Mouse (Mus musculus): ENCODE results near the gene Ybx3.

- TF ChIP-seq POLR2A (IDR thresholded peaks at IDR 0.05; ENCODE audit: control insufficient read depth, extremely low read depth, insufficient read depth, low read length, poor library complexity), result no peak
- no peak for TF ChIP-seq CTCF (IDR thresholded peaks at IDR 0.05; ENCODE audit: borderline replicate concordance, control insufficient read depth, extremely low read depth, insufficient read depth, low read length, poor library complexity)
Measured at GRCm38 (mm10) chr6:131377378-131377777, 10.9 kb downstream of the Ybx3 start.

Data from thymus, adult 2 months (tissue).